Mouse (Mus musculus) embryonic facial prominence, embryonic 12.5 days (tissue): ENCODE results near the gene Unc80. TPM values are rescaled to one million over a fixed set of nuclear protein-coding genes. Genes with fewer than 3 reads are reported as not detected.

Experiments used
- ATAC-seq: fragments of 200-750 bp; cut with Nextera tagmentation; 2 replicates; pipeline ENCODE4 v1.8.0; 2017; ENCODE audit not compliant: insufficient number of reproducible peaks, insufficient read depth, low FRiP score, low TSS enrichment
- H3K27ac ChIP-seq: fragments of 300-500 bp; sonication (generic); 2 replicates; pipeline ENCODE4 v1.5.1; 2016; ENCODE audit warnings: mild to moderate bottlenecking
- H3K27me3 ChIP-seq: fragments of 300-500 bp; sonication (generic); 2 replicates; pipeline ENCODE4 v1.6.1; 2016; ENCODE audit warnings: mild to moderate bottlenecking, moderate library complexity
- H3K36me3 ChIP-seq: fragments of 300-500 bp; sonication (generic); 2 replicates; pipeline ENCODE4 v1.6.1; 2016; ENCODE audit warnings: mild to moderate bottlenecking
- H3K4me1 ChIP-seq: fragments of 300-500 bp; sonication (generic); 2 replicates; pipeline ENCODE4 v1.6.1; 2016
- H3K4me2 ChIP-seq: fragments of 300-500 bp; sonication (generic); replicated peaks from 2 replicates; pipeline ENCODE4 v1.6.1; 2016; ENCODE audit warnings: mild to moderate bottlenecking, moderate library complexity
- H3K4me3 ChIP-seq: fragments of 300-500 bp; sonication (generic); 2 replicates; pipeline ENCODE4 v1.5.1; 2016; ENCODE audit warnings: mild to moderate bottlenecking
- H3K9ac ChIP-seq: fragments of 300-500 bp; sonication (generic); 2 replicates; pipeline ENCODE4 v1.6.1; 2016; ENCODE audit warnings: mild to moderate bottlenecking, moderate library complexity
- H3K9me3 ChIP-seq: fragments of 300-500 bp; sonication (generic); 2 replicates; pipeline ENCODE4 v1.6.1; 2016; ENCODE audit warnings: mild to moderate bottlenecking, moderate library complexity
- WGBS: fragments of 180-500 bp; shearing (Covaris S2); methylation state at CpG from one replicate; pipeline ENCODE4 v1.1.7; 2016; 5-methylcytosine and 5-hydroxymethylcytosine counted together
- polyA plus RNA-seq: library from polyadenylated mRNA; unstranded; fragments of >200 nt; fragmentation: Nextera tagmentation; extraction: Ambion mirVana; gene quantifications from 2 replicates; pipeline ENCODE4 v1.2.1, GENCODE M21; 2016

Unc80 gene
- polyA plus RNA-seq, 1 experiment from 2014 or later, result 0.08 TPM

- ATAC-seq, result no peak
- Histone ChIP-seq H3K9me3 (no peaks in the 10 kb centered on the region), H3K9ac (no peak overlapping the region), H3K36me3 (no peaks in the 10 kb centered on the region), H3K27ac (no peak overlapping the region), H3K27me3 (no peaks in the 10 kb centered on the region), H3K4me3 (no peak overlapping the region), H3K4me2 (no peak overlapping the region), H3K4me1 (no peaks in the 10 kb centered on the region)
Observed at GRCm38 (mm10) chr1:66646894-66647293, 178.7 kb downstream of the Unc80 start.

- no peaks in the 10 kb centered on the region for H3K27me3 ChIP-seq
- no peak overlapping the region for H3K9ac ChIP-seq
- ATAC-seq, result no peak
- H3K4me1 ChIP-seq, result no peaks in the 10 kb centered on the region
- H3K4me2 ChIP-seq, result no peak overlapping the region
- H3K4me3 ChIP-seq, result no peak overlapping the region
- 92% methylated on average over 6 of the region's 6 CpGs for WGBS
- H3K9me3 ChIP-seq, result no peaks in the 10 kb centered on the region
- no peaks in the 10 kb centered on the region for H3K36me3 ChIP-seq
- H3K27ac ChIP-seq, result no peak overlapping the region
Observed at GRCm38 (mm10) chr1:66649568-66649967, 181.4 kb downstream of the Unc80 start.

GRCm38 (mm10) chr1:66650006-66650405, 181.8 kb downstream of the Unc80 start:
- Histone ChIP-seq H3K9ac (no peak overlapping the region), H3K4me2 (no peak overlapping the region), H3K9me3 (no peaks in the 10 kb centered on the region), H3K4me1 (no peaks in the 10 kb centered on the region), H3K36me3 (no peaks in the 10 kb centered on the region), H3K27ac (no peak overlapping the region), H3K27me3 (no peaks in the 10 kb centered on the region), H3K4me3 (no peak overlapping the region)
- 71% methylated on average over 1 of the region's 1 CpGs for WGBS
- ATAC-seq, result no peak

- no peaks in the 10 kb centered on the region for H3K27me3 ChIP-seq
- ATAC-seq, result 0 out of 2 replicates have a peak, but pooled peaks have one; percentile 74
- no peak overlapping the region for H3K4me3 ChIP-seq
- no peak overlapping the region for H3K27ac ChIP-seq
- H3K4me1 ChIP-seq, result no peaks in the 10 kb centered on the region
- no peak overlapping the region for H3K4me2 ChIP-seq
- H3K9ac ChIP-seq, result no peak overlapping the region
- WGBS, result 67% methylated on average over 4 of the region's 4 CpGs
- no peaks in the 10 kb centered on the region for H3K36me3 ChIP-seq
- no peaks in the 10 kb centered on the region for H3K9me3 ChIP-seq
Observed at GRCm38 (mm10) chr1:66655119-66655746, 187.1 kb downstream of the Unc80 start.

- H3K36me3 ChIP-seq, result no peaks in the 10 kb centered on the region
- no peak overlapping the region for H3K27ac ChIP-seq
- no peak overlapping the region for H3K4me2 ChIP-seq
- ATAC-seq, result no peak
- no peaks in the 10 kb centered on the region for H3K9me3 ChIP-seq
- H3K9ac ChIP-seq, result no peak overlapping the region
- H3K27me3 ChIP-seq, result no peaks in the 10 kb centered on the region
- H3K4me1 ChIP-seq, result no peaks in the 10 kb centered on the region
- H3K4me3 ChIP-seq, result no peak overlapping the region
Observed at GRCm38 (mm10) chr1:66655747-66656119, 187.6 kb downstream of the Unc80 start.

- no peak overlapping the region for H3K9ac ChIP-seq
- H3K27ac ChIP-seq, result no peak overlapping the region
- WGBS, result 72% methylated on average over 7 of the region's 7 CpGs
- H3K4me1 ChIP-seq, result no peaks in the 10 kb centered on the region
- no peak overlapping the region for H3K4me2 ChIP-seq
- H3K27me3 ChIP-seq, result no peaks in the 10 kb centered on the region
- H3K36me3 ChIP-seq, result no peaks in the 10 kb centered on the region
- no peak overlapping the region for H3K4me3 ChIP-seq
- no peaks in the 10 kb centered on the region for H3K9me3 ChIP-seq
- no peak for ATAC-seq
Observed at GRCm38 (mm10) chr1:66671475-66671874, 203.3 kb downstream of the Unc80 start.

- H3K27ac ChIP-seq, result no peak overlapping the region
- no peak for ATAC-seq
- no peak overlapping the region for H3K9ac ChIP-seq
Observed at GRCm38 (mm10) chr1:66672812-66673211, 204.6 kb downstream of the Unc80 start.

GRCm38 (mm10) chr1:66677928-66678327, 209.8 kb downstream of the Unc80 start:
- no peaks in the 10 kb centered on the region for H3K27me3 ChIP-seq
- no peaks in the 10 kb centered on the region for H3K9me3 ChIP-seq
- H3K27ac ChIP-seq, result no peak overlapping the region
- no peak for ATAC-seq
- H3K4me3 ChIP-seq, result no peak overlapping the region
- no peaks in the 10 kb centered on the region for H3K36me3 ChIP-seq
- no peaks in the 10 kb centered on the region for H3K4me1 ChIP-seq
- H3K4me2 ChIP-seq, result no peak overlapping the region
- 83% methylated on average over 14 of the region's 14 CpGs for WGBS
- no peak overlapping the region for H3K9ac ChIP-seq

More at GRCm38 (mm10) chr1:66672812-66673211, 204.6 kb downstream of the Unc80 start:
- H3K36me3 ChIP-seq, result no peaks in the 10 kb centered on the region
- no peaks in the 10 kb centered on the region for H3K9me3 ChIP-seq
- no peaks in the 10 kb centered on the region for H3K27me3 ChIP-seq
- H3K4me3 ChIP-seq, result no peak overlapping the region
- WGBS, result 83% methylated on average over 7 of the region's 7 CpGs
- no peaks in the 10 kb centered on the region for H3K4me1 ChIP-seq
- H3K4me2 ChIP-seq, result no peak overlapping the region

GRCm38 (mm10) chr1:66678662-66679061, 210.5 kb downstream of the Unc80 start:
- Histone ChIP-seq H3K9ac (no peak overlapping the region), H3K4me2 (no peak overlapping the region), H3K27me3 (no peaks in the 10 kb centered on the region), H3K27ac (no peak overlapping the region), H3K9me3 (no peaks in the 10 kb centered on the region), H3K4me3 (no peak overlapping the region), H3K36me3 (no peaks in the 10 kb centered on the region), H3K4me1 (no peaks in the 10 kb centered on the region)
- 43% methylated on average over 2 of the region's 2 CpGs for WGBS
- no peak for ATAC-seq

GRCm38 (mm10) chr1:66682974-66683373, 214.8 kb downstream of the Unc80 start:
- Histone ChIP-seq H3K4me3 (no peak overlapping the region), H3K9me3 (no peaks in the 10 kb centered on the region), H3K36me3 (no peaks in the 10 kb centered on the region), H3K4me1 (no peaks in the 10 kb centered on the region), H3K4me2 (no peak overlapping the region), H3K9ac (no peak overlapping the region), H3K27me3 (no peaks in the 10 kb centered on the region), H3K27ac (no peak overlapping the region)
- 81% methylated on average over 5 of the region's 5 CpGs for WGBS
- ATAC-seq, result no peak

GRCm38 (mm10) chr1:66691772-66692171, 223.6 kb downstream of the Unc80 start:
- H3K27ac ChIP-seq, result no peak overlapping the region
- H3K9ac ChIP-seq, result no peak overlapping the region
- 70% methylated on average over 3 of the region's 3 CpGs for WGBS
- no peaks in the 10 kb centered on the region for H3K4me1 ChIP-seq
- H3K4me2 ChIP-seq, result no peak overlapping the region
- H3K4me3 ChIP-seq, result no peak overlapping the region
- ATAC-seq, result no peak
- no peaks in the 10 kb centered on the region for H3K36me3 ChIP-seq
- H3K9me3 ChIP-seq, result no peaks in the 10 kb centered on the region
- H3K27me3 ChIP-seq, result no peaks in the 10 kb centered on the region

- H3K4me3 ChIP-seq, result no peak overlapping the region
- H3K36me3 ChIP-seq, result no peaks in the 10 kb centered on the region
- no peaks in the 10 kb centered on the region for H3K9me3 ChIP-seq
- no peak overlapping the region for H3K9ac ChIP-seq
- ATAC-seq, result no peak
- no peak overlapping the region for H3K27ac ChIP-seq
- no peak overlapping the region for H3K4me2 ChIP-seq
- no peaks in the 10 kb centered on the region for H3K4me1 ChIP-seq
- H3K27me3 ChIP-seq, result no peaks in the 10 kb centered on the region
- 61% methylated on average over 1 of the region's 1 CpGs for WGBS
Observed at GRCm38 (mm10) chr1:66692308-66692707, 224.1 kb downstream of the Unc80 start.
